Mouse (Mus musculus): ENCODE measurements at regions not wholly inside any gene's neighbourhood (a gene's known extent, or its start where the extent isn't known, plus 50 kb on each side); places are given as distances from the start of the nearest gene placed in this dataset.

DNA sequence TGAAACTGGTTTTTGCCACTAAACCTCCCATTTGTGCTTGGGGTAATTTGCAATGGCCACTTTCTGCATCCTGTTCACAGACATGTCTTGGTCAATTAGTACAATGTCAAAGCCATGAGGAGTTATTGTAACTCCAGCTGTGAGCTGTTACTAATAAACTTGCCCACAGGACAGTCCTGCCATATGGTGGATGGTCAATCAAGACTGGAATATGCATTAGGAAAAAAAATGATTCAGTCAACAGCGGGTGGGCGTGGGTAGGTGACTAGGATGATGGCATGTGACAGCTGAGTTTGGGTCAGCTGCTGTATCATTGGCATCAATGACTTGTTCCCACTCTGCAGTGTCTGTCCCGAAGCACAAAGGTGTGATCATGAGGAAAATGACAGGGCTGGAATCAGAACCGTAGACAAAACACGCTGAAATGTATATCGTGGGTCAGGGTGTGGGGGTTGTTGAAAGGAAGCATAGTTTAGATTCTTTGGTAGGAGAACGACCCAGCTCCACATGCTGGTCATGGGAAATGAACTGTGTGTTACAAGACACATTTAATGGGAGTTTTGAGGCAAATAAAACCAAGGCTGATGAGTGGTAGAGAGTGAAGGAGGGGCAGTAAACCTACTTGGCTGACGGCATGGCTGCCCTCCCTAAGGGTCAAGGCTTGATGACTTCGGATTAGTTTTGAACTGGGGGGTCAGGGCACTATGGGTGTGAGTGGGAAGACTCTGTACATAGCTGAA lies 363.2 kb upstream of the Npvf start:
- Histone ChIP-seq H3K9ac (ENCODE audit: insufficient read depth, low read depth) (no peak overlapping the region), H3K79me2 (replicated peaks; ENCODE audit: control insufficient read depth, extremely low read depth, insufficient read depth, poor library complexity, severe bottlenecking) (no peaks in the 10 kb centered on the region), H3K27me3 (replicated peaks) (peaks cover 3% of the 10 kb centered on the region), H3K4me1 (ENCODE audit: control insufficient read depth in 1 of 2, insufficient read depth in 2 of 2) (no peaks in the 10 kb centered on the region), H3K27ac (ENCODE audit: insufficient read depth, low read depth) (no peak overlapping the region), H3K36me3 (replicated peaks in 1 of 2; ENCODE audit: control insufficient read depth in 1 of 2, insufficient read depth in 1 of 2, low read length in 1 of 2) (no peaks in the 10 kb centered on the region), H3K4me3 (replicated peaks in 1 of 3; ENCODE audit: low read depth in 2 of 3, low read length in 2 of 3, poor library complexity in 1 of 3) (no peak overlapping the region), H3K9me3 (replicated peaks; ENCODE audit: low read length) (no peaks in the 10 kb centered on the region), H3K4me2 (ENCODE audit: insufficient read depth, low read depth, poor library complexity, severe bottlenecking) (no peak overlapping the region)
- TF ChIP-seq TCF12 (IDR thresholded peaks at IDR 0.05; ENCODE audit: low read depth, low read length), result no peak
- TF ChIP-seq KAT2A (IDR thresholded peaks at IDR 0.05; ENCODE audit: insufficient replicate concordance, low read length), result no peak
- no peak for TF ChIP-seq MAFK (IDR thresholded peaks at IDR 0.05; ENCODE audit: insufficient replicate concordance, low read length)
- no peak for TF ChIP-seq TBP (conservative IDR thresholded peaks at IDR 0.05; ENCODE audit: low read depth, low read length)
- TF ChIP-seq MYC (IDR thresholded peaks at IDR 0.05; ENCODE audit: low read depth, low read length), result no peak
- TF ChIP-seq CHD2 (IDR thresholded peaks at IDR 0.05; ENCODE audit: low read length), result no peak
- TF ChIP-seq USF1 (IDR thresholded peaks at IDR 0.05; ENCODE audit: low read depth, low read length), result no peak
- no peak for TF ChIP-seq RCOR1 (conservative IDR thresholded peaks at IDR 0.05; ENCODE audit: low read depth, low read length)
- TF ChIP-seq ETS1 (conservative IDR thresholded peaks at IDR 0.05; ENCODE audit: low read depth, low read length), result no peak
- no peak for TF ChIP-seq E2F4 (IDR thresholded peaks at IDR 0.05; ENCODE audit: insufficient replicate concordance, low read depth, low read length)
- no peak for TF ChIP-seq UBTF (IDR thresholded peaks at IDR 0.05; ENCODE audit: low read depth, low read length)
- TF ChIP-seq CHD1 (IDR thresholded peaks at IDR 0.05; ENCODE audit: low read depth, low read length), result no peak
- no peak for TF ChIP-seq JUN (IDR thresholded peaks at IDR 0.05; ENCODE audit: insufficient read depth, low read depth, low read length)
- TF ChIP-seq GABPA (IDR thresholded peaks at IDR 0.05; ENCODE audit: insufficient replicate concordance, low read depth, low read length), result no peak
- TF ChIP-seq RAD21 (IDR thresholded peaks at IDR 0.05; ENCODE audit: low read depth, low read length), result no peak
- no peak for TF ChIP-seq MXI1 (IDR thresholded peaks at IDR 0.05; ENCODE audit: low read depth, low read length)
- in situ Hi-C loops (cut with MboI; ENCODE audit: low pct_ligation_motif_present, low pct_unique_long_range_greater_than_20kb, low sequenced_read_pairs) (no loop called here), dilution Hi-C loops (cut with MboI; ENCODE audit: extremely low pct_ligation_motif_present, extremely low pct_unique_long_range_greater_than_20kb, low sequenced_read_pairs) (no loop called here)
- no peak for DNase-seq (ENCODE audit: extremely low read depth)

GRCm38 (mm10) chr6:51021206-51021605 lies 367.0 kb upstream of the Npvf start:
- peaks cover 5% of the 10 kb centered on the region for H3K9me3 ChIP-seq (replicated peaks; ENCODE audit: low read length)
- TF ChIP-seq ZNF384 (IDR thresholded peaks at IDR 0.05; ENCODE audit: low read depth, low read length), result no peak
- no peak for TF ChIP-seq EP300 (IDR thresholded peaks at IDR 0.05; ENCODE audit: low read length)
- TF ChIP-seq JUN (IDR thresholded peaks at IDR 0.05; ENCODE audit: insufficient read depth, low read depth, low read length), result no peak
- TF ChIP-seq ZKSCAN1 (IDR thresholded peaks at IDR 0.05; ENCODE audit: borderline replicate concordance, low read depth, low read length), result no peak
- no peak for TF ChIP-seq UBTF (IDR thresholded peaks at IDR 0.05; ENCODE audit: low read depth, low read length)
- no peak for TF ChIP-seq TCF12 (IDR thresholded peaks at IDR 0.05; ENCODE audit: low read depth, low read length)
- peaks cover 0 to 6% of the 10 kb centered on the region in 2 experiments; a peak in 1 of 4 replicates for H3K4me1 ChIP-seq (ENCODE audit: control insufficient read depth in 1 of 2, insufficient read depth in 2 of 2)
- H3K36me3 ChIP-seq (replicated peaks in 1 of 2; ENCODE audit: control insufficient read depth in 1 of 2, insufficient read depth in 1 of 2, low read length in 1 of 2), result no peaks in the 10 kb centered on the region
- H3K4me2 ChIP-seq (ENCODE audit: insufficient read depth, low read depth, poor library complexity, severe bottlenecking), result no peak overlapping the region
- dilution Hi-C loops (cut with MboI; ENCODE audit: extremely low pct_ligation_motif_present, extremely low pct_unique_long_range_greater_than_20kb, low sequenced_read_pairs), result no loop called here
- no peak for DNase-seq (ENCODE audit: extremely low read depth)
- in situ Hi-C loops (cut with MboI; ENCODE audit: low pct_ligation_motif_present, low pct_unique_long_range_greater_than_20kb, low sequenced_read_pairs), result no loop called here
- H3K79me2 ChIP-seq (replicated peaks; ENCODE audit: control insufficient read depth, extremely low read depth, insufficient read depth, poor library complexity, severe bottlenecking), result no peaks in the 10 kb centered on the region
- no peak overlapping the region for H3K27ac ChIP-seq (ENCODE audit: insufficient read depth, low read depth)
- peaks cover 1% of the 10 kb centered on the region for H3K27me3 ChIP-seq (replicated peaks)
- no peak overlapping the region for H3K9ac ChIP-seq (ENCODE audit: insufficient read depth, low read depth)
- no peak overlapping the region for H3K4me3 ChIP-seq (replicated peaks in 1 of 3; ENCODE audit: low read depth in 2 of 3, low read length in 2 of 3, poor library complexity in 1 of 3)
